Mouse (Mus musculus) kidney, embryonic 16.5 days (tissue): ENCODE data around the gene Itga4. TPM values are rescaled to one million over a fixed set of nuclear protein-coding genes. Genes with fewer than 3 reads are reported as not detected.

Experiments used
- ATAC-seq: fragments of 200-750 bp; cut with Nextera tagmentation; 2 replicates; pipeline ENCODE4 v1.8.0; 2017; ENCODE audit warnings: moderate TSS enrichment; ENCODE audit not compliant: low FRiP score, low TSS enrichment
- H3K27ac ChIP-seq: fragments of 300-500 bp; sonication (generic); 2 replicates; pipeline ENCODE4 v1.5.1; 2014; ENCODE audit warnings: low read length
- H3K27me3 ChIP-seq: fragments of 300-500 bp; sonication (generic); 2 replicates; pipeline ENCODE4 v1.6.1; 2014; ENCODE audit warnings: low read length, control low read depth, mixed read lengths; ENCODE audit not compliant: insufficient read depth
- H3K36me3 ChIP-seq: fragments of 300-500 bp; sonication (generic); 2 replicates; pipeline ENCODE4 v1.6.1; 2014; ENCODE audit warnings: low read length, control low read depth, mixed read lengths; ENCODE audit not compliant: insufficient read depth
- H3K4me1 ChIP-seq: fragments of 300-500 bp; sonication (generic); 2 replicates; pipeline ENCODE4 v1.6.1; 2014; ENCODE audit warnings: low read length, control low read depth, mixed read lengths; ENCODE audit not compliant: insufficient read depth
- H3K4me2 ChIP-seq: fragments of 300-500 bp; sonication (generic); replicated peaks from 2 replicates; pipeline ENCODE4 v1.6.1; 2014; ENCODE audit warnings: low read depth, low read length
- H3K4me3 ChIP-seq: fragments of 300-500 bp; sonication (generic); 2 replicates; pipeline ENCODE4 v1.5.1; 2014; ENCODE audit warnings: mild to moderate bottlenecking, low read length
- H3K9ac ChIP-seq: fragments of 300-500 bp; sonication (generic); replicated peaks from 2 replicates; pipeline ENCODE4 v1.6.1; 2014; ENCODE audit warnings: low read length
- H3K9me3 ChIP-seq: fragments of 300-500 bp; sonication (generic); 2 replicates; pipeline ENCODE4 v1.6.1; 2016; ENCODE audit warnings: low read length, control low read depth
- WGBS: fragments of 180-500 bp; shearing (Covaris S2); extraction: QIAGEN DNeasy Blood & Tissue Kit; methylation state at CpG from one replicate; pipeline ENCODE4 v1.1.7; 2014; 5-methylcytosine and 5-hydroxymethylcytosine counted together
- polyA plus RNA-seq: library from polyadenylated mRNA; unstranded; fragments of >200 nt; fragmentation: Nextera tagmentation; extraction: Ambion mirVana; gene quantifications from 2 replicates; pipeline ENCODE4 v1.2.1, GENCODE M21; 2015

Itga4 gene
- 4.2 and 5.0 TPM in 2 replicates for polyA plus RNA-seq

DNA sequence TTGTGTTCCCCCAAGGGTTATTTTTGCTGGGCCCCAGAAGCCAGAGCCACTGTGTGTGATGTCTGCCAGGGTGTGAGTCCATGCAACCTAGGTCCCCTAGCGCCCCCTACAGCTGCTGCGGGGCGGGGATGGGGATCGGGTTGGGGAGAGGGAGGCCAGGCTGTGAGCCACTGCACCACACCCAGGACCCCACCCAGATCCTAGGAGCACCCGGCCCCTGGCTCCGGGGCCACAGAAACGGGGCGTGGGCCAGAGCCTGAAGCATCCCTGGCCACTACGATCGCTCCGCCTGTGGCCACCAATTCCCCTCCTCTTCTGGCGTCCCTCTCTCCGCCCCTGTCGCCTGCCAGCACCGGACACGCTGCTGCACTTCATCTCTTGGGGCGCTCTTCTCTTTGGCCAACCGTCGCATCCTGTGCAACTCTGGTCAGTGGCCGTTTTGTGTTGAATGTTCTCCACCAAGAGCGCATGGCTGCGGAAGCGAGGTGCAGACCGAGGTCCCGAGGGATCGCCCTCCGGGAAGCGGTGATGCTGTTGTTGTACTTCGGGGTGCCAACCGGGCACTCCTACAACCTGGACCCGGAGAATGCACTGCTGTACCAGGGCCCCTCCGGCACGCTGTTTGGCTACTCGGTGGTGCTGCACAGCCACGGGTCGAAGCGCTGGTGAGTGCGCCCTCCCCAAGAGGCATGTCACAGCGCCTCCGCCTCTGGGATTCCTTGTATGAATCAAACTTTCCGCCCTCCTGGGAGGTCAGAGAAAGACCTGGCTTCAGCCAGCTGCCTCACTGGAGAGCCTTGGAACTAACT lies at the start of gene Itga4:
Itga4 (plus strand) TSS at position 235 of the 809 bp plus-strand sequence.
- Histone ChIP-seq H3K27me3 (no peaks in the 10 kb centered on the region), H3K27ac (peak within 1 kb of the TSS; percentile 2; the same call in 1 of the 2 replicates), H3K4me2 (peak within 1 kb of the TSS; percentile 91), H3K4me3 (peak within 1 kb of the TSS; percentile 56), H3K9ac (peak within 1 kb of the TSS; percentile 68), H3K4me1 (peaks cover 18% of the 10 kb centered on the region), H3K36me3 (no peaks in the 10 kb centered on the region), H3K9me3 (no peaks in the 10 kb centered on the region)
- 1% methylated on average over 39 of the region's 41 CpGs for WGBS
- peak; percentile 87 for ATAC-seq

DNA sequence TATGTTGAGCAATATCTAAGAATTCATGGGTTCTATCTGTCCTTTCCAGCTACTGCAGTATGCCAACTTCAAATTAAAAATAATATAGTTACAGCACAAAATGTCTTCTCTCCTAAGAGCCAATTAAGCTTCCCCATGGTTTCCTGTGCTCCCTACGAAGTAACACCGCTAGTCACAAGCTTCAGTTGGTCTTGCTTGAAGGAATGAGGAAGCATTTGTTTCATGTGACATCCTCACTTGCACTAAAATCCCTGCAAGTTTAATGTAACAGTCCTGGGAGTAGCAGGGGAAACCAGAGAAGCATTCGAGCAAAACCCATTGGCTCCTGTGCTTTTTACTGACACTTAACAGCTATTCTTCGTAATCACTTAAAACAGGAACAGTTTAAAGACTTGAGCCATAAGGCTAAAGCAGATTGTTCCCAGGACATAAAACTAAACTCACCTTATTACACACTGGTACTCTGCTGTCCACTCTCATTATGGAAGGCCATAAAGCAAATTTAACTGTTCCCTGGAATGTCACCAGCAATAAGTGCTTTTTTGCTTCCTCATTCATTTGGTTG lies 49.0 kb upstream of the Itga4 start:
- Histone ChIP-seq H3K27ac (no peak overlapping the region), H3K4me2 (no peak overlapping the region), H3K9ac (no peak overlapping the region), H3K36me3 (no peaks in the 10 kb centered on the region), H3K4me1 (no peaks in the 10 kb centered on the region), H3K9me3 (no peaks in the 10 kb centered on the region), H3K27me3 (no peaks in the 10 kb centered on the region), H3K4me3 (no peak overlapping the region)
- ATAC-seq, result no peak
- 24% methylated on average over 4 of the region's 4 CpGs for WGBS

DNA sequence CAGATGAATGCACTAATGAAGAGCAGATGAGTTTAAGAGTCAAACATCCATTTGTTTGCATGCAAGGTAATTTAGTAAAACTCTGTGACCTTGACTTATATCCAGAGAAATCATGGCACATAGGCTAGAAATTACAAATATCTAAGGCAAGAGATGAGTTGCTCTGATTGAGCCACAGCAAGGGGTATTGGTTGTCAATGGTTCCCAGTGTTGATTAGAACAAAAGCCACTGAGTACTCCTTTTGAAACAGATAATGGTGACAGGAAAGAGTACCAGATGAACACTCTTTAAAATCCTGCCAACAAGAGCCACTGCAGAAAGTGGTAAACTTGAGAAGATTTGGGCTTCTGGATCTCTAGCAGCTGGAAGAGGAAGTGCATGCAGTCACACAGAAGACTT lies 40.2 kb upstream of the Itga4 start:
- H3K4me2 ChIP-seq, result no peak overlapping the region

DNA sequence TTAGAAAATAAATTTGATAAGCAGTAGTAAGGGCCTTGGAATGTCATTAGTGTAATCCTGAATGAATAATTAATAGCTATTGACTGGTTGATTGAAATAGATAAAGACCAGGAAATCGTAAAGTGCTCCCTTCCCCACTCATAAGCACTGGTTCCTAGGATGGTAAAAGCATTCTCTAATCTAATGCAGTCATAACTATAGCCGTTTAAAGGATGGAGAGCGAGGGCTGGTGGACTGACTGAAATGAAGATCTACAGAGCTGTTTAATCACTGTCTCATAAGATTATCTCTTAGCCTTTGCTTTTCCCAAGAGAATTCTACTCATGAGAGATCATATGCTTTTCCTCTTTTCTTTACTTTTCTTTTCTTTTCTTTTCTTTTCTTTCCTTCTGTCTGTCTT lies 39.7 kb upstream of the Itga4 start:
- Histone ChIP-seq H3K36me3 (no peaks in the 10 kb centered on the region), H3K4me1 (no peaks in the 10 kb centered on the region), H3K4me2 (no peak overlapping the region), H3K9me3 (no peaks in the 10 kb centered on the region), H3K27me3 (no peaks in the 10 kb centered on the region), H3K9ac (no peak overlapping the region), H3K4me3 (no peak overlapping the region), H3K27ac (no peak overlapping the region)
- 72% methylated on average over 3 of the region's 3 CpGs for WGBS
- no peak for ATAC-seq

More for the DNA sequence above, 40.2 kb upstream of the Itga4 start:
- Histone ChIP-seq H3K4me1 (no peaks in the 10 kb centered on the region), H3K27ac (no peak overlapping the region), H3K36me3 (no peaks in the 10 kb centered on the region), H3K9ac (no peak overlapping the region), H3K4me3 (no peak overlapping the region), H3K27me3 (no peaks in the 10 kb centered on the region), H3K9me3 (no peaks in the 10 kb centered on the region)
- ATAC-seq, result no peak

DNA sequence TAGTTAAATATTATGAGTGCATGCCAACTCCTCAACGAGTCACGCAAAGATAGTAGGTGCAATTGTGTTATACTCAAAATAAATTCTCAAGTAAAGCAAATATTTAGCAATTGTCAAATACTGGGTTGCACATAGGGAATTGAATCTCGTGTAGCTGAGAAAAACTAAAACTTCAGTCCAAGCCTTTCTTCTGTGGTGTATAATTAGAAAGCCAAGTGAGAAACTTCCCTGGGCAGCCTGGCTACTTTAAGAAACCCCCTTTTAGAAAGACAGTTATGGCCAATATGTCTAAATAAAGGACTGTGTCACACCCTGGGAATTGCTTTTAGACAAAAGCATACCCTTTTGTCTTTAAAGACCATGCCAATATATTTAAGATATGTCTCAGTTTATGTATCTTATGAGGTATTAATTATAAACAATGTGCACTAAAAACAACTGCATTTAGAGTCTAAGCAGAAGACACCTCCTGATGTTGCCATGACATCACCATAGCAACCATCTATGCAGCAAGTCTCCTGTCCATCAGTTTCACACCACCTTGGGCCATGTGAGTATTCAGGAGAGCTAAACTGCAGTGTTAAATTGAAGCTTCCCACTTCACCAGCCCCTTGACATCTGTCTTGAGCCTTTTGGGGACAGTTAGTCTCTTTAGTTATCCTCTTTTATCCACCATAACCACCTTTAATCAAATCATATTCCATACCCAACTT lies 30.4 kb upstream of the Itga4 start:
- Histone ChIP-seq H3K27ac (no peak overlapping the region), H3K4me2 (no peak overlapping the region), H3K9me3 (no peaks in the 10 kb centered on the region), H3K36me3 (no peaks in the 10 kb centered on the region), H3K27me3 (no peaks in the 10 kb centered on the region), H3K4me3 (no peak overlapping the region), H3K9ac (no peak overlapping the region), H3K4me1 (no peaks in the 10 kb centered on the region)
- ATAC-seq, result no peak
- 80% methylated on average over 3 of the region's 3 CpGs for WGBS

DNA sequence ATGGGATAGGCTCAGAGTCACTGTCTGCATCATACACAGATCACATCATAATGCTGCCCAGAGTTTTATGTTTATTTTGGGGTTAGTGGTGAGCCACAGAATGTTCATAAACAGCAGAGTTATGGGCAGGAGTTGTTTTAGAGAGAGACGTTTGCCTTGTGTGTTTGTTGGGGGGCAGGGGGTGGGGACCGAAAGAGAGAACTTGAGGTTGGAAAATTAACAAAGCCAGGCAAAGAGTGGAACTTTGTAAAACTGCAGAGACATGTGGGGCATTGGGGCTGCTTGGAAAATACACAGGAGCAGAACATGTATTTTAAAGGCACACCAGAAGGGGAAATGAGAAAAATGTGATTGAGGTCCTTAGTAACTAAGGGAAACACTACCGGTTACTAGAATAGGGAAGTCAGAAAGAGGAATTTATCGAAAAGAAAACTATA lies 27.4 kb upstream of the Itga4 start:
- Histone ChIP-seq H3K9ac (no peak overlapping the region), H3K27me3 (no peaks in the 10 kb centered on the region), H3K4me1 (no peaks in the 10 kb centered on the region), H3K36me3 (no peaks in the 10 kb centered on the region), H3K27ac (no peak overlapping the region), H3K4me3 (no peak overlapping the region), H3K4me2 (no peak overlapping the region), H3K9me3 (no peaks in the 10 kb centered on the region)
- WGBS, result 78% methylated on average over 4 of the region's 4 CpGs
- ATAC-seq, result no peak

DNA sequence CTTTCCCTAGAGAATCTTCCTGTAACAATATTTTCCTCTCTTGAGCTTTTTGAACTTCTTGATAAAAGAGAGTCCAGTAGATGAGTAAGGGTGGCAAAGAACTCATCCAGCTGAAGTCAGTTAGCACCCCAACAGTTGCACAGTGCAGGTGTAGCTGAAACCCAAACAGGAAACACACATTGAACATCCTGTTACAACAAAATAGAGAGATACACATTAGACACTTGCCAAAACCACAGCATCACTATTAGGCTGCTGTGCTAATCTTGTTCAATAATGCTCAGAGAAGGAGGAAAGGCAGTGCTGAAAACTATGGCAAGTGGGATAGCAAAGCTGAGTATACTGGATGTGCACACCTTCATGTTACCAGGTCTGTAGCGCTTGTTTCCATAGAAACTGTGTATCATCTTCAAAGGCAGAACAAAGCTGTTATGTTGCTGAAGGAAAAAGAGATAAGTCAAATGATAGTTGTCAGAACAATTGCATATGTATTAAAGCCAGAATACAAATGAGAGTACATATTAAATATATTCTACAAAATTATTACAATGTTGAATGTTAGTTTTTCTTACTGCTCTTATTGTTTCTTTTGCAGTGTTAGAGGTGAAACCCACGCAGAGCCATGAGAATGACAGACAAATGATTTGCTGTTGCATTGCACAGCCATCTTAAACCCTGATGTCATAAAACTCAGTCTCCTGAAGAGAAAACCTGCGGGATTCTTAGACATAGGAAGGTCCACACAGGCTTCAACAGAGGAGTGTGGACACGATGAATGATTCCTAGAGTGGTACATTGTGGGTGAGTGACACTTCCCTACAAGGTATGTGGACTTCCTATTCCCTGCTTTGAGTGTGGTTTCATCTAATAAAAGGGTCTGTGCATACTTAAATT lies 23.9 kb upstream of the Itga4 start:
- Histone ChIP-seq H3K9me3 (no peaks in the 10 kb centered on the region), H3K4me3 (no peak overlapping the region), H3K27me3 (no peaks in the 10 kb centered on the region), H3K4me1 (no peaks in the 10 kb centered on the region), H3K9ac (no peak overlapping the region), H3K27ac (no peak overlapping the region), H3K36me3 (no peaks in the 10 kb centered on the region), H3K4me2 (no peak overlapping the region)
- 74% methylated on average over 4 of the region's 4 CpGs for WGBS
- no peak for ATAC-seq

DNA sequence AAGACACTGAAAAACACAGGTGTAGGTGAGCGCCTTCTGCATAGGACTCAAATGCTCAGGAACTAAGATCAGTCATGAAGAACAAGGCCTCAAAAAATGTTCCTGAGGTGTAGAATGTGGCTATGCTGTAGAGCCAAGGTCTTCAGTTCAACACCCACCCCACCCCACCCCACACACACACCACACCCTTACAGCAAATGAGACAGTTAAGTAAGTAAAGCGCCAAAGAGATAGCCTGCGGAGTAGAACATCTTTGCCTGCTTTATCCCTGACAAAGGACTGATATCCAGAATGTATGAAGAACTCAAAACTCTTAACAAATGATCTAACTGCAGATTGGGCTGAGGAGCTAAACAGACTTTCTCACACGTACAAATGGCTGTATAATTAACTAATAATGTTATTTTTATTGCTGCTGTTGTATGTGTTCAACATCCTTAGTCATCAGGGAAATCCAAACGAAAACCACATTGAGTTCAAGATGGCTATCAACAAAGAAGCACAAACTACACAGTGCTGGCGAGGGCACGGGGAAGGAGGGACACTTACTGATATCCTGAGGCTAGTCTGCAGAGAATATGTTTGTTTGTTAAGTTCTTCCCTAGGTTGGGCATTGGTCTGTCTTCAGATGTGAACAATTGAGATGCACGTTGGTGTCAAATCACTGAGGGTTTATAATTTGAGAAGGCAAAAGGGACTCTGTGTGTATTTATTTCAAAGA lies 19.3 kb upstream of the Itga4 start:
- WGBS, result 82% methylated on average over 8 of the region's 8 CpGs
- Histone ChIP-seq H3K4me3 (no peak overlapping the region), H3K4me2 (no peak overlapping the region), H3K36me3 (no peaks in the 10 kb centered on the region), H3K27me3 (no peaks in the 10 kb centered on the region), H3K9me3 (no peaks in the 10 kb centered on the region), H3K9ac (no peak overlapping the region), H3K27ac (no peak overlapping the region), H3K4me1 (no peaks in the 10 kb centered on the region)
- ATAC-seq, result no peak

DNA sequence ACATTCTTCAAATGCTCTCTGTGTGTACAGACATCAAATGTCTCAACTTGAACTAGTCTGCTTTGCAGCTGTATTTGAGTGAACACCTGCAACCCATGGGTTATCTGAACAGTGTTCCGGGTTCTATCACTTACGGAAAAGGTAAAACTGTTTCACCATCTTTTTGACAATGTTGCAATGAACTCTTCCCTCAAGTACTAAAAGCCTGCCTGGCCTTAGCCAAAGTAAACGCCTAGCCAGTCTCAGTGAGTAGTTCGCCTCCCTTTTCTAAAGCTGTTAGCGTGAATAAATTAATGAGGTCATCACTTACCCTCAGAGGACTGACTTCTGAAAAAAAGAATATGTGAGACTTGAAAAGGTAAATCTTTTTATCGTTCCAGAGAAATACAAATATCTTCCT lies 18.0 kb upstream of the Itga4 start:
- Histone ChIP-seq H3K9ac (no peak overlapping the region), H3K9me3 (no peaks in the 10 kb centered on the region), H3K27me3 (no peaks in the 10 kb centered on the region), H3K4me3 (no peak overlapping the region), H3K36me3 (no peaks in the 10 kb centered on the region), H3K4me2 (no peak overlapping the region), H3K4me1 (no peaks in the 10 kb centered on the region), H3K27ac (no peak overlapping the region)
- WGBS, result 61% methylated on average over 6 of the region's 6 CpGs
- ATAC-seq, result no peak
